In genomic region chr1:163308631-163309030, GRCm38 (mm10) we compare ENCODE assay signal across 8 mouse cellular contexts. TPM values are rescaled to one million over a fixed set of nuclear protein-coding genes. Genes with fewer than 3 reads are reported as not detected.
DNase-seq lines count a peak whose midpoint lies in the region; ATAC-seq and TF ChIP-seq lines count a peak whose summit lies in the region.

No protein-coding gene starts in this region.

- H3K36me3 ChIP-seq in kidney, embryonic 14.5 days (ENCODE audit: control insufficient read depth, insufficient read depth, low read length): no peaks in the 10 kb centered on the region
- H3K36me3 ChIP-seq in embryonic facial prominence, embryonic 15.5 days: no peaks in the 10 kb centered on the region
- H3K36me3 ChIP-seq in limb, embryonic 11.5 days (ENCODE audit: control insufficient read depth, insufficient read depth, low read length): no peaks in the 10 kb centered on the region; the same call in 1 of the 2 replicates
- H3K36me3 ChIP-seq in neural tube, embryonic 14.5 days (ENCODE audit: control insufficient read depth, insufficient read depth, low read length): no peaks in the 10 kb centered on the region
- no peaks in the 10 kb centered on the region for H3K36me3 ChIP-seq in kidney, adult 2 months (ENCODE audit: control insufficient read depth, insufficient read depth, low read length)

- WGBS in kidney, embryonic 14.5 days: 3% methylated on average over 24 of the region's 24 CpGs
- WGBS in embryonic facial prominence, embryonic 15.5 days: 3% methylated on average over 24 of the region's 24 CpGs
- under 1% methylated on average over 24 of the region's 24 CpGs for WGBS in limb, embryonic 11.5 days
- 2% methylated on average over 24 of the region's 24 CpGs for WGBS in neural tube, embryonic 14.5 days
- WGBS in kidney, adult 2 months: 19% methylated on average over 24 of the region's 24 CpGs

- peak overlapping the region; percentile 46 for H3K4me2 ChIP-seq in kidney, embryonic 14.5 days (replicated peaks; ENCODE audit: low read depth, low read length)
- peak overlapping the region; percentile 70 for H3K4me2 ChIP-seq in embryonic facial prominence, embryonic 15.5 days (replicated peaks)
- peak overlapping the region; percentile 80 for H3K4me2 ChIP-seq in limb, embryonic 11.5 days (ENCODE audit: low read depth, severe bottlenecking)
- peak overlapping the region; percentile 41 for H3K4me2 ChIP-seq in neural tube, embryonic 14.5 days (ENCODE audit: low read depth, low read length)

- peaks cover 31% of the 10 kb centered on the region for H3K27me3 ChIP-seq in kidney, embryonic 14.5 days (ENCODE audit: control insufficient read depth, insufficient read depth, low read length)
- H3K27me3 ChIP-seq in embryonic facial prominence, embryonic 15.5 days: peaks cover 8% of the 10 kb centered on the region; the same call in 1 of the 2 replicates
- H3K27me3 ChIP-seq in limb, embryonic 11.5 days (ENCODE audit: control insufficient read depth, insufficient read depth, low read length): no peaks in the 10 kb centered on the region
- H3K27me3 ChIP-seq in neural tube, embryonic 14.5 days (ENCODE audit: control insufficient read depth, insufficient read depth, low read length): peaks cover 44% of the 10 kb centered on the region
- peaks cover 2% of the 10 kb centered on the region; the same call in 1 of the 2 replicates for H3K27me3 ChIP-seq in kidney, adult 2 months (replicated peaks; ENCODE audit: control insufficient read depth, insufficient read depth, low read length)

- no peak for TF ChIP-seq POLR2A in kidney, adult 2 months (IDR thresholded peaks at IDR 0.05; ENCODE audit: low read depth, low read length)

- ATAC-seq in kidney, embryonic 14.5 days (ENCODE audit: low FRiP score, low TSS enrichment): no peak
- no peak for ATAC-seq in embryonic facial prominence, embryonic 15.5 days (ENCODE audit: insufficient number of reproducible peaks, low FRiP score, low TSS enrichment, low read depth)
- ATAC-seq in limb, embryonic 11.5 days (ENCODE audit: insufficient number of reproducible peaks, low FRiP score, low TSS enrichment, low read depth): no peak
- peak; percentile 39; the same call in 1 of the 2 replicates for ATAC-seq in neural tube, embryonic 14.5 days (ENCODE audit: low read depth)

- no peak for TF ChIP-seq CTCF in kidney, adult 2 months (conservative IDR thresholded peaks at IDR 0.05; ENCODE audit: insufficient read depth, insufficient read length, low read depth, low read length)

- 0 out of 2 replicates have a peak, but pooled peaks cover 3% of the 10 kb centered on the region for H3K4me1 ChIP-seq in kidney, embryonic 14.5 days (ENCODE audit: control insufficient read depth, insufficient read depth, low read length)
- H3K4me1 ChIP-seq in embryonic facial prominence, embryonic 15.5 days: peaks cover 27% of the 10 kb centered on the region
- H3K4me1 ChIP-seq in limb, embryonic 11.5 days (ENCODE audit: control insufficient read depth, insufficient read depth, low read length): peaks cover 13% of the 10 kb centered on the region
- H3K4me1 ChIP-seq in neural tube, embryonic 14.5 days (ENCODE audit: control insufficient read depth, insufficient read depth, low read length): peaks cover 18% of the 10 kb centered on the region; the same call in 1 of the 2 replicates
- no peaks in the 10 kb centered on the region for H3K4me1 ChIP-seq in kidney, adult 2 months (ENCODE audit: control insufficient read depth, insufficient read depth, low read length)

- peak overlapping the region; percentile 29 for H3K4me3 ChIP-seq in kidney, embryonic 14.5 days (ENCODE audit: low read length)
- peak overlapping the region; percentile 68 for H3K4me3 ChIP-seq in embryonic facial prominence, embryonic 15.5 days (replicated peaks)
- H3K4me3 ChIP-seq in limb, embryonic 11.5 days (ENCODE audit: low read depth, low read length): peak overlapping the region; percentile 99
- peak overlapping the region; percentile 10; the same call in 1 of the 2 replicates for H3K4me3 ChIP-seq in neural tube, embryonic 14.5 days (ENCODE audit: low read depth, low read length)
- no peak overlapping the region for H3K4me3 ChIP-seq in kidney, adult 2 months (ENCODE audit: insufficient read depth, low read depth, low read length)

- H3K9ac ChIP-seq in kidney, embryonic 14.5 days (ENCODE audit: low read depth, low read length): no peak overlapping the region; the same call in 1 of the 2 replicates
- H3K9ac ChIP-seq in embryonic facial prominence, embryonic 15.5 days: peak overlapping the region; percentile 26; the same call in 1 of the 2 replicates
- H3K9ac ChIP-seq in limb, embryonic 11.5 days (ENCODE audit: low read length): peak overlapping the region; percentile 100
- H3K9ac ChIP-seq in neural tube, embryonic 14.5 days (replicated peaks; ENCODE audit: low read depth, low read length): no peak overlapping the region

- H3K9me3 ChIP-seq in kidney, embryonic 14.5 days (ENCODE audit: control insufficient read depth, low read length): no peaks in the 10 kb centered on the region
- no peaks in the 10 kb centered on the region for H3K9me3 ChIP-seq in embryonic facial prominence, embryonic 15.5 days (replicated peaks)
- no peaks in the 10 kb centered on the region for H3K9me3 ChIP-seq in limb, embryonic 11.5 days (ENCODE audit: control insufficient read depth, low read length)
- H3K9me3 ChIP-seq in neural tube, embryonic 14.5 days (ENCODE audit: control insufficient read depth, low read length): no peaks in the 10 kb centered on the region

- no peak overlapping the region for H3K27ac ChIP-seq in kidney, embryonic 14.5 days (ENCODE audit: low read depth, low read length)
- H3K27ac ChIP-seq in embryonic facial prominence, embryonic 15.5 days (replicated peaks): peak overlapping the region; percentile 98
- H3K27ac ChIP-seq in limb, embryonic 11.5 days (replicated peaks; ENCODE audit: low read depth, low read length): peak overlapping the region; percentile 100
- no peak overlapping the region for H3K27ac ChIP-seq in neural tube, embryonic 14.5 days (ENCODE audit: low read depth, low read length)
- H3K27ac ChIP-seq in kidney, adult 2 months (ENCODE audit: insufficient read depth, low read depth, low read length): no peak overlapping the region

- DNase-seq in kidney, postnatal 14 days: no peak
- peak; percentile 89 for DNase-seq in limb, embryonic 11.5 days (ENCODE audit: low spot score)
- no peak for DNase-seq in cerebellum, adult 9-11 months
- DNase-seq in cerebellum, adult 18-20 months: no peak
- no peak for DNase-seq in kidney, adult 2 months

RNA-seq across cellular contexts. Expression of gene Prrx1, which starts 4.9 kb away (rescaled TPM):
- 6.6 and 7.0 TPM in 2 replicates for polyA plus RNA-seq in kidney, embryonic 14.5 days (2014; fragmentation: Nextera tagmentation; extraction: Ambion mirVana)
- 98.5 and 110 TPM in 2 replicates for polyA plus RNA-seq in embryonic facial prominence, embryonic 15.5 days (2015; fragmentation: Nextera tagmentation; extraction: Ambion mirVana)
- polyA plus RNA-seq in limb, embryonic 11.5 days (2014; fragmentation: Nextera tagmentation; extraction: Ambion mirVana): 193 and 199 TPM in 2 replicates
- 0.78 and 6.3 TPM in 2 replicates for polyA plus RNA-seq in neural tube, embryonic 14.5 days (2014; fragmentation: Nextera tagmentation; extraction: Ambion mirVana)
- polyA plus RNA-seq in kidney, adult 2 months (2012; rRNA removed): 2.4 and 2.8 TPM in 2 replicates

Comparison
In these comparisons a context has a peak if more than half of its experiments do, and no peak if none do; other contexts are left out.
1. H3K27ac ChIP-seq: peak in embryonic facial prominence, embryonic 15.5 days (single experiment) and limb, embryonic 11.5 days (single experiment); none in kidney, embryonic 14.5 days (single experiment), neural tube, embryonic 14.5 days (single experiment) and kidney, adult 2 months (single experiment).
2. H3K9ac ChIP-seq: peak in embryonic facial prominence, embryonic 15.5 days (single experiment) and limb, embryonic 11.5 days (single experiment); none in kidney, embryonic 14.5 days (single experiment) and neural tube, embryonic 14.5 days (single experiment).
3. RNA of gene Prrx1, which starts 4.9 kb away (polyA plus RNA-seq): 193 to 199 TPM in limb, embryonic 11.5 days and 98.5 to 110 TPM in embryonic facial prominence, embryonic 15.5 days; 6.6 to 7.0 TPM in kidney, embryonic 14.5 days, 2.4 to 2.8 TPM in kidney, adult 2 months and 0.78 to 6.3 TPM in neural tube, embryonic 14.5 days; every median in the first group is over 10 times any median in the second.
4. Peak in every context shown above with its lines, with median percentiles within 50 percentile points of each other: H3K4me2 ChIP-seq.